Mouse (Mus musculus) cerebellum, adult 2 months (tissue): ENCODE results near the gene Slc17a8.

ENCODE experiments used
- CTCF ChIP-seq: fragments of 200-500 bp; IDR thresholded peaks from 2 replicates; pipeline ENCODE4 v1.5.1; 2011; ENCODE audit warnings: low read depth, mild to moderate bottlenecking, control low read depth, low read length, moderate library complexity, borderline replicate concordance; ENCODE audit not compliant: insufficient read depth
- POLR2A ChIP-seq: fragments of 200-500 bp; IDR thresholded peaks from 2 replicates; pipeline ENCODE4 v1.6.1; 2011; ENCODE audit warnings: low read length, control low read depth, borderline replicate concordance; ENCODE audit not compliant: insufficient read depth

DNA sequence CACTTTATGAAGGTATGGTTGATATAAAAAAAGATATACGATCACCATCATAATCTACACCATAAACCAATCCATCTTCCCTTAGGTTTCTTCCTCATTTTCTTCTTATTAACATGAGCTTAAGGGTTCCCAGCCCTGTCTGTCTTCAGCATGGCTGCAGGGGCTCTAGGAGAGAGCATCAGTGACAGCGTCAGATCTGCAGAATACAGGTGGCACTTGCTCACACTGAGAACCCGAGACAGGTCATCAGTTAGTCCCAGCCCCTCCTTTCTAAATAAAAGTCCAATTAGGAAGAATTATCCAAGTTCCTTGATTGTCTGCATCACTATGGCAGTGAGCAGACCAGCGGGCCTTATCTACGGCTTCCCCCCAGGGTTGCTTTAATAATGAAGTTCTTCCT lies 88.6 kb downstream of the Slc17a8 start:
- TF ChIP-seq CTCF: no peak
- TF ChIP-seq POLR2A: no peak
